Mouse (Mus musculus) ES-Bruce4 (cell line): ENCODE measurements at regions not wholly inside any gene's neighbourhood (a gene's known extent, or its start where the extent isn't known, plus 50 kb on each side); places are given as distances from the start of the nearest gene placed in this dataset.

Experiments
- CTCF ChIP-seq: IDR thresholded peaks from one replicate; pipeline ENCODE4 v1.8.1; 2011; ENCODE audit warnings: low read depth, low read length
- EP300 ChIP-seq: IDR thresholded peaks from 2 replicates; pipeline ENCODE4 v1.6.1; 2011; ENCODE audit warnings: low read depth, low read length; ENCODE audit not compliant: insufficient read depth

DNA sequence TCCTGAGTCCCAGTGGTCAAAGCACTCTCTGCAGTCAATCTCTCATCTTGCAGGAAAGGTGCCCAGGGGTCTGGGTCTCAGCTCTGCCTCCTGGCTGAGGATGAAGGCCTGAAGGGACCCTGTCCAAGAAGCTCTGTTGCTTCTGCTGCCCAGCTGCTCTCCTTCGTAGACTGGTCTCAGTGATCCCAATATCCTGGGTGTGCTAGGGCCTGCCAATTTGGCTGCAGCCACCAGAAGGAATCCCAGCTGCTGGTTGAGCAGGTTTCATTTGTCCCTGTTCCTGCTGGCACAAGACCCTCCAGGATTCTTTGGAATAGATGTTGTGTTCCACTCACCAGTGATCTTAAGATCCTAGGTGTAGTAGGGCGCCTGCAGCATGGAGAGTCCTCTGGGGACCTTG is 818.5 kb upstream of the Nr2f1 start:
- TF ChIP-seq CTCF (no peak), EP300 (no peak)
